Mouse (Mus musculus): Measurements from ENCODE around the gene Tiam1.
A peak's percentile ranks its signal among the peaks of the same experiment; 100 is the strongest.

The Tiam1 gene

GRCm38 (mm10) chr16:90007391-90007977 lies 136.1 kb downstream of the Tiam1 start:
- no peak for DNase-seq (ENCODE audit: extremely low read depth, low read depth, low spot score)

GRCm38 (mm10) chr16:90003556-90003955 lies 140.0 kb downstream of the Tiam1 start:
- DNase-seq (ENCODE audit: extremely low read depth, low read depth, low spot score): no peak

GRCm38 (mm10) chr16:89995155-89995554 lies 148.4 kb downstream of the Tiam1 start:
- DNase-seq (ENCODE audit: extremely low read depth, low read depth, low spot score): no peak

DNA sequence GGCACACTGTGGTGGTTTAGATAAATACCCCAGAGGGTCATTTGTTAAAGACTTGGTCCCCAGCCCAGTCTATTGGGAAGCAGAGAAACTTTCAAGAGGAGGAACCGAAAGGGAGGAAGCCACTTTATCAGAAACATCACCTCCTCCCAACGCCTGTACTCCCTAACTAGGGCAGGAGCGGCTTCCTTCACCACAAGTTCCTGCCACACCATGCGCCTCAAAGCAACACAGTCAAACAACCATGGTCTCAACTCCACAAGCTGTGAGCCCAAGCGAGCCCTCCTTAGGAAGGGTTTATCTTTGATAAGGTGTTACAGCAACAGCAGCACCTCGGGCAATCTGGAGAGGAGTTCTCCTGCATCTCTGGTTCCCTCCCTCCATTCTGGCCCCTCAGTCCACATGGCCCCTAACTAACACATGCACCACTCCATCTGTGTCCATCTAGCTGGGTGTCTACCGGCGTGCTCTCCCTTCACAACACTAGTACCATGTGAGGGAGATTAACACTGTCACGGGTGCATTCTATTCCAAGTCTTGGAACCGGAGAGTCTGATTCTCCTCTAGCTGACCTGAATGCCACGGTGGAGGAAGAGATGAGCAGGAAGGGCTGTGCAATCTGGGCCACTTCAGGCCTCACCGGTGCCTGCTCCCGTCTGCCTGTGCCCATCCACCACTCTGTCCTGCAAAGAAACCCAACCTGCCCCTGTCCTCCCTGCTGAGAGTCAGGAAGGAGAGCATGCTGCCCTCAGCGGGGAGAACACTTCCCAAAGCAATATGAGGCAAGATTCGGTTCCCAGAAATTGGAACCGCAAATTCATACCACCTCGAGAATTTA lies 149.4 kb downstream of the Tiam1 start:
- DNase-seq (ENCODE audit: extremely low read depth, low read depth, low spot score): no peak

DNA sequence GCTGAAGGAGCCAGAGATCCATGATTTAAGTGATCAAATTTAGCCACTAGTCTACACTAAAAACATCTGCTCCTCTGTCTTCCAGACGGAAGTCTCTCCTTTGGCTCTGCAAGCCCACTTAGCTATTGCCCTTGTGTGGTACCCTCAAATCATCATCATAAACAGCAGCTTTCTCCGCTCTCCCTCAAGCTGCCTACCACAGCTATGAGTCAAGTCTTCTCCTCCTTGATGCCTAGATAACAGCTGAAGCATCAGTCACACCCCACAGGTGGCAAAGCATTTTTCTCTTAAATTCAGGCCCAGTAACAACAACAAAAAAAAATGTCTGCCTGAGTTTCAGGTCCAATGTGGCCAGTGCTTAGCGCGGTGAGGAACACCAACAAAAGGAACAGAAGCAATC lies 150.1 kb downstream of the Tiam1 start:
- no peak for DNase-seq (ENCODE audit: extremely low read depth, low read depth, low spot score)

GRCm38 (mm10) chr16:89991701-89992152 lies 151.8 kb downstream of the Tiam1 start:
- no peak for DNase-seq (ENCODE audit: extremely low read depth, low read depth, low spot score)

DNA sequence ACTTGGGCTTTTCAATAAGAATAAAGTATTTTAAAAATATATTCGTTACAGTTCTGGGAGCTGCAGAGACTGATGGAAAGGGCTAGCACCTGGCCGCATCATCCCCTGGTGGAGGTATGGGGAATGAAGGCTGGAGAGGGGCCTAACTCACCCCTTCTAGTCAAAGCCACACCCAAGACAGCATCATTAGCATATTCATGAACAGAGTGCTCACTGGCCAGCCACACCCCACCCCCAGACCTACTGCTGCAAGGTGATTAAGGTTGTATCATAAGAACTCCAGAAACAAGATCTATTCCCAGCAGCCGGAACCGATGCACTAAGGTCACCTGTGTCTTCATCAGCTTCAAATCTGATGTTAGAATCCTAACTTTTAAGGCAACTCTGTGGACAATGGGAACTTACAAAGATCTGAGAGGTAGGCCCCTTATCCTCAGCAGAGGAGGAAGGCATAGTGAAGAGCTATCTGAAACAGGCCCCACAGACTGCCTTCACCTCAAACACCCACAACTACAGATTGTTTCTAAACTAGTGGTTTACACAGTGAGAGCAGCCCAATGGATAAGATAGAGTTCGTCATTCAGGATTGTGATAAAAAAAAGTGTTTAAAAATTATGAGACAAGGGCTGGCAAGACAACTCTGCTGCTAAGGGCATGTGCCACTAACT lies 153.1 kb downstream of the Tiam1 start:
- DNase-seq (ENCODE audit: extremely low read depth, low read depth, low spot score): no peak

- no peak for DNase-seq (ENCODE audit: extremely low read depth, low read depth, low spot score)
Observed at GRCm38 (mm10) chr16:89989816-89990215, 153.8 kb downstream of the Tiam1 start.

DNA sequence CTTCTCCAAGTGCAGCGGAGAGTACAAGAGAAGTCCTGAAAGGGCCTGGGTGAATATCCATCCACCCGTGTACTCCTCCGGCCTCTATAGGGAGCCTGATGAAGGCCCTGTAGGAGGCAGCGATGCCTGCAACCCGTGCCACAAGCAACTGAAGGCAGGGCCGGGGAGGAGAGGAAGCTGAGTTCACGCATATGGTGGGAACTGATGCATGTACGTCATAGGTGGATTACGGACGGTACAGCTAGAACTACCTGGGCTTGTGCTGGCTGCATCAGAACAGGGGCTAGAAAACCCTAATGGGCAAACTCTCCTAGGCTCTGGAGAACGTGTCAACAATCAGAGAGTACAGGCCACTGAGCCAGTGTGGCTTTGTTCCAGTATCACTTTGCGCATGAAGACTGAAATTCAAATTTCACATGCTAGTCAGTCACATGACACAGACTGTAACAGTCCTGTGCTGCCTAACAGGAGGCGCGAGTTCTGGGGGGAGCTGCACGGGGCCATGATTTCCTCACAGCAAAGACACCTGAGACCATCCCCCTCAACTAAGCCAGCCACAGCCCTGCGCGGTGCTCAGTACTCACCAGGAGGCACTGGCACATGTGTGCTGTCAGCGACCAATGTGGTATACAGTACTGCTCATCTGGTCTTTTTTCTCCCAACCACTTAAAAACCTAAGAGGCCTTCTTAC lies 156.8 kb downstream of the Tiam1 start:
- DNase-seq (ENCODE audit: extremely low read depth, low read depth, low spot score): no peak

DNA sequence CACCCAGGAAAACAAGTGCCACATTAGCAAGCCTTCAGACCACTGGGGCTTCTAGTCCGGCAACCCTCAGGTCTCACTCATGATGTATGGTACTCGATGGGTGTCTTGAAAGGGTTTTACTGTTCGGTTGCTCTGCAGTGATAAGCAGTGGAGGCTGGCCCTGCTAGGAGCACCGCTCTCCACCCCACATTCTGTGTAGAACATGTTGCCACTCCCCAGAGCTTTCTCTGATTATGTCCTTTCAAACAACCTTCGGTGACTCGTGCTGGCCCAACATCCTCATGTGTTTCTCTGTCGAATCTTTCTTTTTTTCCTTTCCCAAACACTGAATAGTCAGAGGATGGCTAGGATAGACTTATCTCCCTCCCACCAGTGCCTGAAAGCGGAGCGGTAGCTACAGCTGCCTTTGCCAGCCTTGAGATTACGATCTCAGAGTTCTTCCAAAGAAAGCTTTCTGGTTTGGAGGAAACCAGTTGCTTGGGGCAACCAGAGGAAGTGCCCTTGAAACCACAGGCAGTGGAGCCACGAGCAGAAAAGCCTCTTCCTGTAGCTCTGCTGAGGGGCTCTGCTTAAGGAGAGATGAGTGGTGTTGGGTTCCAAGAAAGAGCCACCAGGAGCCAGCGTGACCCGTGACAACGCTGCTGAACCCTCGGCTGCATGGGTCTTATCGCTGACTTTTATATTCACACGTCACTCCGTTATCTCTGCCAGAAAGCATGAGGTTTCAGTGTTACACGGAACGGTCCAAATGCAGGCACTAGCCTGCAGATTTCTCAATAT lies 157.7 kb downstream of the Tiam1 start:
- DNase-seq (ENCODE audit: extremely low read depth, low read depth, low spot score): no peak

- no peak for DNase-seq (ENCODE audit: extremely low read depth, low read depth, low spot score)
Observed at GRCm38 (mm10) chr16:89980075-89980744, 163.4 kb downstream of the Tiam1 start.

DNA sequence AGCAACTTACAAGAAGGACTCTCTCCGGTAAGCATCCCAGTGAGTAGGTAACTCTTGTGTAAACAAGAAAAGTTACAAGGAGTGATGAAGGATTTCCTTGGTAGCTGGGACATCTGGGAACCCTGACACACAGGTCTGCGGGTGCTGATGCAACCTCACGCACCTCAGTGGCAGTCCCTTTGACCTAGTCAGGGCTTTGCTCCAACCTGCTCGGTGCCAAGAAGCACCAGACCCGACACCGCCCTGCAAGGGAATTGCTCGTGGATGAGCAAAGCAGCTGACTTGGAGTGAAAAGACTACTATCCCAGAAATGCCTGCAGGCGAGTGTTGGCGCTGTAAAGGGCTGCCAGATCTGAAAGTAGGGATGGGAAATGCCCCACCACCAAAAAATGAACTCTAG lies 168.1 kb downstream of the Tiam1 start:
- no peak for DNase-seq (ENCODE audit: extremely low read depth, low read depth, low spot score)

DNA sequence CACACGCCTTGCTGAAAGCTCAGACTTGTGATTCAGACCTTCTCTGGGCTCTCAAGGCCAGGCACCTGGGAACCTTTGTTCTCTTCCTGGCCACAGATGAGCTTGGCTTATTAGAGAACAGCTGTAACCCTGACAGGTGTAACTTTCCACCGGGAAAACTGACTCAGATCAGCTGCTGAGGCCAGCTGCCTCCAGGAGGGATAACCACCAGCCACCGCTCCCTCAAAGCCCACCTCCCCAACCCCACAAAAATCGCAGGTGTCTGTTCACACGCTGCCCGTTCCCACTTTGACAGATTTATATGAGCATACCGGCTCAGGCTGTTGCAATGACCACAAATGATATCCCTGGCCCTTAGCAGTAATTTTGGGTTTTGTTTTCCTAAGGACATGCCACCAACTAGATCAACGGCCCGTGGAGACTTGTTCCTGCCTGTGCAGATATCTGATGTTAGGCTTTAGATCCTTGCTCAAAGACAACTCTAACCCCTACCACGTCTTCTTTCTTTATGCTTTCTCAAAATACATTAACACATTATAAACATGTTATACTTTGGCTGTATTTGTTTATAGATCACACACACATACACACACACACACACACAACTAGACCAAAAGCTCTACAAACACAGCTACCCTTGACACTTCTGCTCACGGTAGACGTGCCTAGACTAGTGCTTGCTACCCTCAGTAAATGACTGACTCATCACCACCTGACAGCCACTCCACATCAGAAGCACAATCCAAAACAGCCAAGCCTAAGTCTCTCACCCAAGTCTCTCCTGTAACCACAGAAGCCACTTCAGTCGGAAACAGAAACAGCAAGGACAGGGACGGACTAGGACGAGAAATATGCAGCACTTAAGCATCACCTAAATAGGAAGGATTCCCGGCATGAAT lies 169.5 kb downstream of the Tiam1 start:
- DNase-seq (ENCODE audit: extremely low read depth, low read depth, low spot score): no peak

GRCm38 (mm10) chr16:89972854-89973487 lies 170.6 kb downstream of the Tiam1 start:
- DNase-seq (ENCODE audit: extremely low read depth, low read depth, low spot score): peak; percentile 91

DNA sequence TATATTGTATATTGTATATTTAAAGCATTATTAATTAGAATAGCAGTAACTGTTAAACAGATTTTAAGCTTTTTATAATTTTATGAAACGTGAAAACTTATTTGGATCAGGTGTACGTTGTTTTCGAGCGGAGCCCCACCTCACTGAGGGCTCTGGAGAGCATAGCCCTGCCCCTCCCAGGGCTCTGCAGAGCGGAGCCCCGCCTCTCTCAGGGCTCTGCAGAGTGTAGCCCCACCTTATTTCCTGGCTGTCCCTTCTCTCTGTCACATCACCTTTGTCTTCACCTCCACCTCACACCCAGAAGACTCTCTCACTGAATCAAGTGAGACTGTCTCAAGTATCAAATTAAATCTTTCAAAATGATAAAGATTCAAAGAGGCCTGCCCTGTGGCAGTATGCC lies 171.6 kb downstream of the Tiam1 start:
- DNase-seq (ENCODE audit: extremely low read depth, low read depth, low spot score): no peak

- no peak for DNase-seq (ENCODE audit: extremely low read depth, low read depth, low spot score)
Observed at GRCm38 (mm10) chr16:89968058-89968457, 175.5 kb downstream of the Tiam1 start.

DNA sequence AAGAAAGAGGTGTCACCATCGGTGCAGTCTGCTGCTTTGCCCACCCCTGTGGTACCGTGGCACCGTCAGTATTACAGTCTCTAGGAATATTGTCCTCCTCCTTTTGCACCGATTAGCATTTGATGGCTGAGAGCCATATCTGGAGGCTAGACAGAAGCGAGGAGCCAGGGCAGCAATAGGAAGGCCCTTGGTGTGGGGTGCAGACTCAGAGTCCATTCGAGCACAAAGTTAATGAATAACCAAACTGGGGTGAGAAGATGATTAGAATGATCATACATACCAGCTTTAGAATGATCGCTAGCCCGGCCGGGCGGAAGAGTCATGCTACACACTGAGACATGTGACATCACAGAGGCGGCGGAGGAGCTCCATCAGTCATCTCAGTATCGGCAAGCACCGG lies 180.7 kb downstream of the Tiam1 start:
- DNase-seq (ENCODE audit: extremely low read depth, low read depth, low spot score): no peak

DNA sequence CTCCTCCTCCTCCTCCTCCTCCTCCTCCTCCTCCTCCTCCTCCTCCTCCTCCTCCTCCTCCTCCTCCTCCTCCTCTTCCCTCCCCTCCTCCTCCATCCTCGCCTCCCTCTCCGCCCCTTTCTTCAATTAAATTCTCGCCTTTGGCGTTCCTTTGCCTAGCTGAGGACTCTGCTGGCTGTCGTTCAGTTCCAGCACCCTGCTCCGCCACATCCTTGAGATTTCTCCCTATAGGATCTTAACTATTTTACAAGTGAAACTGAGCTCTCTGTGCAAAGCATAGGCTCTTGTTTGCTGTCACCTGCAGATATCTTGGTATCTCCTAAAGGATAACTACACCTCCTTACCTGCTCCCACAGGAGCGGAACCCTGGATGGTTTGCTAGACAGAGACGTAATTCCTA lies 182.7 kb downstream of the Tiam1 start:
- no peak for DNase-seq (ENCODE audit: extremely low read depth, low read depth, low spot score)
